Mouse (Mus musculus): ENCODE measurements around the gene Taf5l. TPM values are rescaled to one million over a fixed set of nuclear protein-coding genes. Genes with fewer than 3 reads are reported as not detected.

Taf5l gene
- polyA plus RNA-seq, 1 experiment from 2014 or later, result 28.0 TPM

DNA sequence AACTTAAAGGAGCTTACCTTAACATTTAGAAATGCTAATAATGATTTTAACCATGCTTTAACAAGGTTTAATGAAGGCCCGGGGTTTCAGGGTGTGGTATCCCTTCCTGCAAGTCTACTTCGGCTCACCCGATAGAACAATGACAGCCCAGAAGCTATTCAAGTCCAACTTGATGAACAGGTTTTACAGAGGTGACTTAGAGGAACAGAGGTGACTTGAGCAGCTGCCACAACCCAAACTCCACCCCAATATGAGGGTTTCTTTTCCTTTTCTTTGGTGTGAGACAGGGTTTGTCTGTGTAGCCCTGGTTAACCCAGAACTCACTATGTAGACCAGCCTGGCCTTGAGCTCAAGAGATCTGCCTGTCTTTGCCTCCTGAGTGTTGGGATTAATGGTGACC is 27.2 kb downstream of the Taf5l start:
- Histone ChIP-seq H3K27ac (ENCODE audit: low read length) (peak overlapping the region; percentile 88), H3K36me3 (ENCODE audit: control insufficient read depth, insufficient read depth, low read length) (peaks cover 5% of the 10 kb centered on the region)

DNA sequence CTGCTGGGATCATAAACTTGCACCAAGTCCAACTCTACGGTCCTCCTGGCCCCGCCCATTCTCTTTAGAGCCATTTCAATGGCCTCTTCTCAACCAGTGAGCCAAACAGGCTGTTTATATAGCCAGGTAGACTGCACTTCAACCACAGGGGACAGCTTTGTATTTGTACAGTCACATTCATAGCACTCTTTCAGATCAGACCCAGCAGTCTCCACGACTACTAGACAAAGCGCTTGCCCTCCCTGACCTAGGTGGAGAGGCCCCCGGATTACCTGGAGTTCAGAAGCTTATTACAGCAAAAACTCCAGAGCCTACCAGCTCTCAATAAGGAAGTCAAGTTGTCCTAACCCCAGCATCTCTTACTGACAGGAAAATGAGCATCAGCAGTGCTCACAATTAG is 27.6 kb downstream of the Taf5l start:
- ATAC-seq (ENCODE audit: insufficient read depth, low FRiP score), result peak; percentile 55; the same call in 1 of the 2 replicates
- Histone ChIP-seq H3K9me3 (replicated peaks; ENCODE audit: control insufficient read depth, low read length) (no peaks in the 10 kb centered on the region), H3K4me3 (replicated peaks; ENCODE audit: low read length) (no peak overlapping the region), H3K27ac (ENCODE audit: low read length) (peak overlapping the region; percentile 81), H3K9ac (ENCODE audit: low read length) (no peak overlapping the region), H3K36me3 (ENCODE audit: control insufficient read depth, insufficient read depth, low read length) (peaks cover 5% of the 10 kb centered on the region), H3K4me2 (ENCODE audit: low read depth, low read length) (no peak overlapping the region), H3K27me3 (ENCODE audit: control insufficient read depth, insufficient read depth, low read length) (no peaks in the 10 kb centered on the region), H3K4me1 (ENCODE audit: control insufficient read depth, insufficient read depth, low read length) (peaks cover 6% of the 10 kb centered on the region)
- 74% methylated on average over 5 of the region's 5 CpGs for WGBS

More for the DNA sequence above, 27.2 kb downstream of the Taf5l start:
- ATAC-seq (ENCODE audit: insufficient read depth, low FRiP score), result peak; percentile 88
- Histone ChIP-seq H3K27me3 (ENCODE audit: control insufficient read depth, insufficient read depth, low read length) (no peaks in the 10 kb centered on the region), H3K4me2 (ENCODE audit: low read depth, low read length) (no peak overlapping the region), H3K4me3 (replicated peaks; ENCODE audit: low read length) (no peak overlapping the region), H3K9ac (ENCODE audit: low read length) (no peak overlapping the region), H3K9me3 (replicated peaks; ENCODE audit: control insufficient read depth, low read length) (no peaks in the 10 kb centered on the region), H3K4me1 (ENCODE audit: control insufficient read depth, insufficient read depth, low read length) (peaks cover 3% of the 10 kb centered on the region)
- WGBS, result 68% methylated on average over 3 of the region's 3 CpGs

DNA sequence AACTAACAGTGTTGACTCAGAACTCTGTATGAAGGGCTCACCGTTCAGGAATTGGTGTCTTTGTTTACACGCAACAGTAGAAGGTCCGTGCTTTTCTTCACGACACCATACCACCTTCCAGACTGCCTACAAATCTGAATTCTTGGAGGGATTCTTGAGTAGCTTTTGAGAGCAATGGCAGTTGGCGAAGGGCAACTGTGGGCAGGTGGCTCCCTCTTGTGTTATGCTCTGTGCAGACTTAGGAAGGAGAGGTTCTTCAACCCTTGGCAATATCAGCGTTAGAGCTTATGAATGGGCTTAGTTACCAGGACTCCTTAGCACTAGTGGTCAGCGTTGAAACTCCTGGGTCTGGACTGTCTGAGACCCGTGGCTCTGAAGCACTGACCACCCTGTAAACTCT is 28.6 kb downstream of the Taf5l start:
- ATAC-seq (ENCODE audit: insufficient read depth, low FRiP score), result no peak
- Histone ChIP-seq H3K9me3 (replicated peaks; ENCODE audit: control insufficient read depth, low read length) (no peaks in the 10 kb centered on the region), H3K4me3 (replicated peaks; ENCODE audit: low read length) (no peak overlapping the region), H3K27ac (ENCODE audit: low read length) (0 out of 2 replicates have a peak overlapping the region, but pooled peaks have one; percentile 81), H3K36me3 (ENCODE audit: control insufficient read depth, insufficient read depth, low read length) (peaks cover 5% of the 10 kb centered on the region), H3K27me3 (ENCODE audit: control insufficient read depth, insufficient read depth, low read length) (no peaks in the 10 kb centered on the region), H3K4me1 (ENCODE audit: control insufficient read depth, insufficient read depth, low read length) (peaks cover 6% of the 10 kb centered on the region), H3K4me2 (ENCODE audit: low read depth, low read length) (no peak overlapping the region), H3K9ac (ENCODE audit: low read length) (no peak overlapping the region)
- 82% methylated on average over 8 of the region's 8 CpGs for WGBS

- no peak overlapping the region for H3K9ac ChIP-seq (ENCODE audit: low read length)
- H3K27me3 ChIP-seq (ENCODE audit: control insufficient read depth, insufficient read depth, low read length), result no peaks in the 10 kb centered on the region
- no peak overlapping the region for H3K27ac ChIP-seq (ENCODE audit: low read length)
- H3K9me3 ChIP-seq (replicated peaks; ENCODE audit: control insufficient read depth, low read length), result no peaks in the 10 kb centered on the region
- H3K4me2 ChIP-seq (ENCODE audit: low read depth, low read length), result no peak overlapping the region
- no peak overlapping the region for H3K4me3 ChIP-seq (replicated peaks; ENCODE audit: low read length)
- no peak for ATAC-seq (ENCODE audit: insufficient read depth, low FRiP score)
- H3K36me3 ChIP-seq (ENCODE audit: control insufficient read depth, insufficient read depth, low read length), result no peaks in the 10 kb centered on the region
- H3K4me1 ChIP-seq (ENCODE audit: control insufficient read depth, insufficient read depth, low read length), result peaks cover 6% of the 10 kb centered on the region
- WGBS, result 73% methylated on average over 13 of the region's 13 CpGs
Observed at GRCm38 (mm10) chr8:123990277-123991049, 30.7 kb downstream of the Taf5l start.

DNA sequence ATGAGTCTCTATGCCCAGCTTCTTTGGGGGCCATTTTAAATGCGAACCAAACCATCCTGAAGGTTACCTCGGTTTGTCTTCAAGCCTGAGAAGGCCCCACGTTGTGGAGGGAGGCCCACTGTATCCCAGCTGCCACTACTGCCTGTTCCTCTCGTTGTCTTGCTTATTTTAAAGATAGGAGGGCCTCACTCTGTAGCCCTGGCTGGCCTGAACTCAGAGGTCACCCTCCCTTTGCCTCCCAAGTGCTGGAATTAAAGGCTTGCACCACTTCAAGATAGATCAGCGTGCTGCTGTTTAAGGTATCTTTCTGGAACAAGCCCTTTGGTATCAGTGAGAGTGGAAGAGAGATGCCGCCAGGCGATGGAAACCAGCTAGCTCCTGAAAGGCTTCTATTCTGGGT is 32.1 kb downstream of the Taf5l start:
- no peak overlapping the region for H3K4me2 ChIP-seq (ENCODE audit: low read depth, low read length)
- H3K27ac ChIP-seq (ENCODE audit: low read length), result peak overlapping the region; percentile 70
- 41% methylated on average over 7 of the region's 7 CpGs for WGBS
- peaks cover 6% of the 10 kb centered on the region for H3K4me1 ChIP-seq (ENCODE audit: control insufficient read depth, insufficient read depth, low read length)
- H3K27me3 ChIP-seq (ENCODE audit: control insufficient read depth, insufficient read depth, low read length), result no peaks in the 10 kb centered on the region
- no peak overlapping the region for H3K4me3 ChIP-seq (replicated peaks; ENCODE audit: low read length)
- ATAC-seq (ENCODE audit: insufficient read depth, low FRiP score), result no peak
- H3K9me3 ChIP-seq (replicated peaks; ENCODE audit: control insufficient read depth, low read length), result no peaks in the 10 kb centered on the region
- H3K9ac ChIP-seq (ENCODE audit: low read length), result no peak overlapping the region
- H3K36me3 ChIP-seq (ENCODE audit: control insufficient read depth, insufficient read depth, low read length), result no peaks in the 10 kb centered on the region

GRCm38 (mm10) chr8:123988605-123989038 is 32.6 kb downstream of the Taf5l start:
- peak; percentile 72 for ATAC-seq (ENCODE audit: insufficient read depth, low FRiP score)
- Histone ChIP-seq H3K4me2 (ENCODE audit: low read depth, low read length) (no peak overlapping the region), H3K36me3 (ENCODE audit: control insufficient read depth, insufficient read depth, low read length) (no peaks in the 10 kb centered on the region), H3K4me1 (ENCODE audit: control insufficient read depth, insufficient read depth, low read length) (peaks cover 6% of the 10 kb centered on the region), H3K9me3 (replicated peaks; ENCODE audit: control insufficient read depth, low read length) (no peaks in the 10 kb centered on the region), H3K9ac (ENCODE audit: low read length) (no peak overlapping the region), H3K27ac (ENCODE audit: low read length) (peak overlapping the region; percentile 70), H3K4me3 (replicated peaks; ENCODE audit: low read length) (no peak overlapping the region), H3K27me3 (ENCODE audit: control insufficient read depth, insufficient read depth, low read length) (no peaks in the 10 kb centered on the region)
- 41% methylated on average over 6 of the region's 6 CpGs for WGBS

GRCm38 (mm10) chr8:123982826-123983400 is 38.3 kb downstream of the Taf5l start, which contains the start of gene Abcb10:
Gene Abcb10 (minus strand): TSS chr8:123983122.
- ATAC-seq (ENCODE audit: insufficient read depth, low FRiP score), result peak; percentile 97
- under 1% methylated on average over 51 of the region's 56 CpGs for WGBS
- H3K27me3 ChIP-seq (ENCODE audit: control insufficient read depth, insufficient read depth, low read length), result no peaks in the 10 kb centered on the region
- no peaks in the 10 kb centered on the region for H3K36me3 ChIP-seq (ENCODE audit: control insufficient read depth, insufficient read depth, low read length)
- H3K27ac ChIP-seq (ENCODE audit: low read length), result peak within 1 kb of the TSS; percentile 94
- peaks cover 25% of the 10 kb centered on the region for H3K4me1 ChIP-seq (ENCODE audit: control insufficient read depth, insufficient read depth, low read length)
- peak within 1 kb of the TSS; percentile 94 for H3K4me3 ChIP-seq (replicated peaks; ENCODE audit: low read length)
- H3K4me2 ChIP-seq (ENCODE audit: low read depth, low read length), result peak within 1 kb of the TSS; percentile 78
- peak within 1 kb of the TSS; percentile 92 for H3K9ac ChIP-seq (ENCODE audit: low read length)
- no peaks in the 10 kb centered on the region for H3K9me3 ChIP-seq (replicated peaks; ENCODE audit: control insufficient read depth, low read length)

DNA sequence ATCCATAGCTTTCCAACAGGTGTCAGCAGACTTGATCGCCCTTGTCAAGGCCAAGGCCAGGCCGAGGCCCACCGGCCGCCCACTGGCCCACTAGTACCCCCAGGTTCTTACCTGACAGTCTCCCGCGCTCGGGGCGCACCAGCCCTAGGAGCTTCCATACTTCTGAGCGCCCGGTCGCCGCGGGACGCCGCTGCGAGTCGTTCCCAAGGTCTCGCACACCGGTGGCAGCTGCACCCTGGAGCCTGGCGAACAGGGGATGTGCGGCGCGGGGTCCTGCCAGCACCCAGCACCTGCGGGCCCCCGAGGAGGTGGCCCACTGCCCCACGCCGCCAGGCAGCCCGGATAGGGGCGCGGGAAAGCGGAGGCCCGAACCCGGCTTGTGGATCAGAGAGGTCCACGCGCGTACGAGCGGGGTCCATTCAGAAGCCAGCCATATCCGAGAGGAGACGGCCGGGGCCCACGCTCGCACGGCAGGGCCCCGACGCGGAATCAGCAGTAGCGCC is 38.9 kb downstream of the Taf5l start:
- Histone ChIP-seq H3K27ac (ENCODE audit: low read length) (peak overlapping the region; percentile 78), H3K9ac (ENCODE audit: low read length) (peak overlapping the region; percentile 92), H3K27me3 (ENCODE audit: control insufficient read depth, insufficient read depth, low read length) (no peaks in the 10 kb centered on the region), H3K4me2 (ENCODE audit: low read depth, low read length) (peak overlapping the region; percentile 78), H3K4me3 (replicated peaks; ENCODE audit: low read length) (peak overlapping the region; percentile 94), H3K4me1 (ENCODE audit: control insufficient read depth, insufficient read depth, low read length) (peaks cover 26% of the 10 kb centered on the region), H3K36me3 (ENCODE audit: control insufficient read depth, insufficient read depth, low read length) (no peaks in the 10 kb centered on the region), H3K9me3 (replicated peaks; ENCODE audit: control insufficient read depth, low read length) (no peaks in the 10 kb centered on the region)
- WGBS, result under 1% methylated on average over 48 of the region's 48 CpGs
- peak; percentile 12; the same call in 1 of the 2 replicates for ATAC-seq (ENCODE audit: insufficient read depth, low FRiP score)

GRCm38 (mm10) chr8:123981674-123982073 is 39.5 kb downstream of the Taf5l start:
- Histone ChIP-seq H3K27ac (ENCODE audit: low read length) (no peak overlapping the region), H3K4me3 (replicated peaks; ENCODE audit: low read length) (peak overlapping the region; percentile 94), H3K36me3 (ENCODE audit: control insufficient read depth, insufficient read depth, low read length) (no peaks in the 10 kb centered on the region), H3K4me2 (ENCODE audit: low read depth, low read length) (peak overlapping the region; percentile 78), H3K9me3 (replicated peaks; ENCODE audit: control insufficient read depth, low read length) (no peaks in the 10 kb centered on the region), H3K27me3 (ENCODE audit: control insufficient read depth, insufficient read depth, low read length) (no peaks in the 10 kb centered on the region), H3K9ac (ENCODE audit: low read length) (peak overlapping the region; percentile 92), H3K4me1 (ENCODE audit: control insufficient read depth, insufficient read depth, low read length) (peaks cover 26% of the 10 kb centered on the region)
- ATAC-seq (ENCODE audit: insufficient read depth, low FRiP score), result no peak
- WGBS, result 35% methylated on average over 4 of the region's 4 CpGs

Measured in stomach, embryonic 16.5 days (tissue).